Mouse (Mus musculus) C2C12 (cell line): ENCODE data around the gene Smg1.

Experiments
- CEBPB ChIP-seq: IDR thresholded peaks from one replicate; pipeline ENCODE4 v1.6.1; 2011; ENCODE audit warnings: low read depth, mild to moderate bottlenecking, control low read depth, moderate library complexity
- CTCF ChIP-seq: IDR thresholded peaks from one replicate; pipeline ENCODE4 v1.5.1; 2011; ENCODE audit not compliant: control insufficient read depth, insufficient read depth, insufficient read length

DNA sequence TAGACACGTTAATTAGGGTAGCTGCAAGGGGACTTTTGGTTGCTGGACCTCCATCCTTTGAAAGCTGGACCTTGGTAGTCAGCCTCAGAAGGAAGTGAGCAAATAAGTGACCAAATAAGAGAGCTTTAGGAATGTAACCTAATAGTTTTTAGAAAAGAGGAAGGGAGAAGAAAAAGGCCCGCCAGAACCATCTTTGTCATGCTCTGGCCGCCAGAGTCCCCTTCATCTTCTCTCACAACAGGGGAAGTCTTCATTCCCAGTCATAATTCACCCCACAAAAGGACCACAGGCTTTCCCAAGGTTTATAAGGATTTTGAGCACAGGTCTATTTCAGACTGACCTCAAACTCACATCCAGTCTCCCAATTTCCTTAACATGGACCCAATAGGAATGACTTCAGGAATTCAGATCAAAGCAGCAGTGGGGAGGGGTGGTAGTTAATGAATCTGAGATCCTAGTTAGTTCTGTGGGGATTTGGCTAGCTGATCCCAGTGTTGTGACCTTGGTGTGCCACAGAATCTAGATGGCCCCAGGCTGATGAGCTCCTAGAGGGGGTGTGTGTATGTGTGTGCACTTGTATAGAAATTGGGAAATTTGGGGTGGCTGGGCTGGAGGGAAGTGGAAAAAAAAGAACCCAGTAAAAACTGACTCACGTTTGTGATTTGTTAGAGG lies 125.8 kb downstream of the Smg1 start:
- TF ChIP-seq CTCF: no peak
- no peak for TF ChIP-seq CEBPB
